9 mouse cellular contexts compared by ENCODE assay signal in the genomic region with DNA sequence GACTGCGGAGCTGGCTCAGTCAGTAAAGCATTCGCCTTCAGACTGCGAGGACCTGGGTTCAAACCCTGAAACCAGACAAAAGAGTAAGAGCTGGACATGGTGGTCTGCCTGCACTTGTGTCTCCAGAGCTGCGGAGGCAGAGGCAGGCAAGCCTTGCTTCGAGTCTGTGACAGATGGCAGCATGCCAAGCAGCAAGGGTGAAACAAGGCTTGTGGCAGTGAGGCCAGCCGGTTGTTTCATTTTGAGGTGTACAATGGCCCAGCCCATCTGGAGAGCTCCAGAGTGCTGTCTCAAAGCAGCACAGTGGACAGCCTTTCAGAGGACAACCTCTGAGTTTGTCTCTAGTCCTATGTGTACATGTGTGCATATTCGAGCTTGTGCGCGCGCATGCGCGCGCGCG.
DNase-seq lines count a peak whose midpoint lies in the region; ATAC-seq lines count a peak whose summit lies in the region.
"Had no signal": no experiment of that assay in that cellular context is flagged by ENCODE, and none has a peak within 500 bp of the region (broad histone marks: within the 10 kb centered on the region; RNA-seq: fewer than 3 reads in every experiment).

No protein-coding gene starts in this region.

- WGBS in hindbrain, embryonic 10.5 days, result 88% methylated on average over 15 of the region's 15 CpGs
- WGBS in hindbrain, embryonic 14.5 days, result 77% methylated on average over 15 of the region's 15 CpGs
- 93% methylated on average over 15 of the region's 15 CpGs for WGBS in embryonic facial prominence, embryonic 10.5 days
- 79% methylated on average over 15 of the region's 15 CpGs for WGBS in midbrain, embryonic 13.5 days
- WGBS in heart, embryonic 11.5 days (ENCODE audit: insufficient replicate concordance), result 81% methylated on average over 15 of the region's 15 CpGs

- no peak overlapping the region for H3K9ac ChIP-seq in hindbrain, embryonic 14.5 days
- H3K9ac ChIP-seq in midbrain, embryonic 13.5 days (replicated peaks), result 0 out of 2 replicates have a peak overlapping the region, but pooled peaks have one; percentile 23
- H3K9ac ChIP-seq in heart, embryonic 11.5 days (ENCODE audit: low read depth, low read length), result no peak overlapping the region; the same call in 1 of the 2 replicates

- H3K27ac ChIP-seq in hindbrain, embryonic 10.5 days, result peak overlapping the region; percentile 91
- H3K27ac ChIP-seq in hindbrain, embryonic 14.5 days, result no peak overlapping the region
- peak overlapping the region; percentile 78 for H3K27ac ChIP-seq in embryonic facial prominence, embryonic 10.5 days (replicated peaks)
- peak overlapping the region; percentile 36; the same call in 1 of the 2 replicates for H3K27ac ChIP-seq in midbrain, embryonic 13.5 days
- H3K27ac ChIP-seq in heart, embryonic 11.5 days (ENCODE audit: low read depth, low read length), result no peak overlapping the region
- H3K27ac ChIP-seq: heart, adult 2 months had no signal

- ATAC-seq in hindbrain, embryonic 14.5 days (ENCODE audit: low FRiP score), result no peak
- no peak for ATAC-seq in midbrain, embryonic 13.5 days
- ATAC-seq in heart, embryonic 11.5 days (replicated peaks; ENCODE audit: insufficient number of reproducible peaks, low FRiP score, low TSS enrichment), result no peak

- no peaks in the 10 kb centered on the region for H3K9me3 ChIP-seq in hindbrain, embryonic 10.5 days
- no peaks in the 10 kb centered on the region for H3K9me3 ChIP-seq in hindbrain, embryonic 14.5 days (ENCODE audit: control insufficient read depth, low read length)
- H3K9me3 ChIP-seq in embryonic facial prominence, embryonic 10.5 days, result no peaks in the 10 kb centered on the region
- H3K9me3 ChIP-seq in midbrain, embryonic 13.5 days, result no peaks in the 10 kb centered on the region
- no peaks in the 10 kb centered on the region for H3K9me3 ChIP-seq in heart, embryonic 11.5 days (replicated peaks; ENCODE audit: control insufficient read depth, low read length)

- peaks cover 96% of the 10 kb centered on the region for H3K4me1 ChIP-seq in hindbrain, embryonic 10.5 days (replicated peaks)
- H3K4me1 ChIP-seq in hindbrain, embryonic 14.5 days (replicated peaks; ENCODE audit: control insufficient read depth, insufficient read depth, low read length), result peaks cover 31% of the 10 kb centered on the region
- peaks cover 88% of the 10 kb centered on the region for H3K4me1 ChIP-seq in embryonic facial prominence, embryonic 10.5 days
- peaks cover 56% of the 10 kb centered on the region for H3K4me1 ChIP-seq in midbrain, embryonic 13.5 days (replicated peaks)
- H3K4me1 ChIP-seq in heart, embryonic 11.5 days (ENCODE audit: control insufficient read depth, insufficient read depth, low read length), result peaks cover 42% of the 10 kb centered on the region

- no peak for DNase-seq in hindbrain, embryonic 10.5 days (ENCODE audit: low spot score)
- no peak for DNase-seq in hindbrain, embryonic 14.5 days (ENCODE audit: low spot score)
- DNase-seq in retina, postnatal 1 day, result peak; percentile 64
- DNase-seq in retina, embryonic 14.5 days (ENCODE audit: low spot score), result no peak
- DNase-seq in embryonic facial prominence, embryonic 10.5 days (ENCODE audit: low spot score), result no peak
- DNase-seq in ovary, postnatal 14 days (ENCODE audit: low spot score), result no peak
- DNase-seq: heart, adult 2 months had no signal

- H3K4me2 ChIP-seq in hindbrain, embryonic 14.5 days (replicated peaks), result no peak overlapping the region
- H3K4me2 ChIP-seq in midbrain, embryonic 13.5 days (replicated peaks), result no peak overlapping the region
- H3K4me2 ChIP-seq in heart, embryonic 11.5 days, result no peak overlapping the region

- no peaks in the 10 kb centered on the region for H3K27me3 ChIP-seq in hindbrain, embryonic 10.5 days (ENCODE audit: insufficient read depth, poor library complexity, severe bottlenecking)
- H3K27me3 ChIP-seq in hindbrain, embryonic 14.5 days (ENCODE audit: control insufficient read depth, insufficient read depth, low read length), result no peaks in the 10 kb centered on the region
- no peaks in the 10 kb centered on the region for H3K27me3 ChIP-seq in embryonic facial prominence, embryonic 10.5 days (replicated peaks; ENCODE audit: low read depth, poor library complexity, severe bottlenecking)
- no peaks in the 10 kb centered on the region for H3K27me3 ChIP-seq in midbrain, embryonic 13.5 days
- no peaks in the 10 kb centered on the region for H3K27me3 ChIP-seq in heart, embryonic 11.5 days (ENCODE audit: control insufficient read depth, insufficient read depth, low read length)

- H3K4me3 ChIP-seq in hindbrain, embryonic 10.5 days, result no peak overlapping the region
- no peak overlapping the region for H3K4me3 ChIP-seq in hindbrain, embryonic 14.5 days (replicated peaks; ENCODE audit: low read length)
- no peak overlapping the region for H3K4me3 ChIP-seq in embryonic facial prominence, embryonic 10.5 days
- H3K4me3 ChIP-seq in midbrain, embryonic 13.5 days (replicated peaks), result no peak overlapping the region
- H3K4me3 ChIP-seq in heart, embryonic 11.5 days (ENCODE audit: low read depth, low read length), result no peak overlapping the region
- H3K4me3 ChIP-seq: heart, adult 2 months had no signal

- H3K36me3 ChIP-seq in hindbrain, embryonic 10.5 days, result no peaks in the 10 kb centered on the region
- H3K36me3 ChIP-seq in hindbrain, embryonic 14.5 days (replicated peaks; ENCODE audit: control insufficient read depth, insufficient read depth), result no peaks in the 10 kb centered on the region
- H3K36me3 ChIP-seq in embryonic facial prominence, embryonic 10.5 days (replicated peaks), result no peaks in the 10 kb centered on the region
- no peaks in the 10 kb centered on the region for H3K36me3 ChIP-seq in midbrain, embryonic 13.5 days
- no peaks in the 10 kb centered on the region for H3K36me3 ChIP-seq in heart, embryonic 11.5 days (ENCODE audit: control insufficient read depth, insufficient read depth, low read length)

Comparison
In these comparisons a context has a peak if more than half of its experiments do, and no peak if none do; other contexts are left out.
1. H3K27ac ChIP-seq: peak in hindbrain, embryonic 10.5 days (single experiment), embryonic facial prominence, embryonic 10.5 days (single experiment) and midbrain, embryonic 13.5 days (single experiment); none in hindbrain, embryonic 14.5 days (single experiment) and heart, embryonic 11.5 days (single experiment).